Mouse (Mus musculus) heart, embryonic 11.5 days (tissue): ENCODE measurements around the gene Sars. TPM values are rescaled to one million over a fixed set of nuclear protein-coding genes. Genes with fewer than 3 reads are reported as not detected.

Source experiments
- ATAC-seq: fragments of 200-750 bp; cut with Nextera tagmentation; replicated peaks from 2 replicates; pipeline ENCODE4 v1.8.0; 2017; ENCODE audit warnings: moderate library complexity; ENCODE audit not compliant: insufficient number of reproducible peaks, low FRiP score, low TSS enrichment
- H3K27ac ChIP-seq: fragments of 300-500 bp; sonication (generic); 2 replicates; pipeline ENCODE4 v1.5.1; 2014; ENCODE audit warnings: mild to moderate bottlenecking, low read depth, low read length
- H3K27me3 ChIP-seq: fragments of 300-500 bp; sonication (generic); 2 replicates; pipeline ENCODE4 v1.6.1; 2014; ENCODE audit warnings: mild to moderate bottlenecking, low read length, mixed read lengths; ENCODE audit not compliant: control insufficient read depth, insufficient read depth
- H3K36me3 ChIP-seq: fragments of 300-500 bp; sonication (generic); 2 replicates; pipeline ENCODE4 v1.6.1; 2014; ENCODE audit warnings: mild to moderate bottlenecking, low read length, moderate library complexity, mixed read lengths; ENCODE audit not compliant: control insufficient read depth, insufficient read depth
- H3K4me1 ChIP-seq: fragments of 300-500 bp; sonication (generic); 2 replicates; pipeline ENCODE4 v1.6.1; 2014; ENCODE audit warnings: low read length; ENCODE audit not compliant: control insufficient read depth, insufficient read depth
- H3K4me2 ChIP-seq: fragments of 300-500 bp; sonication (generic); 2 replicates; pipeline ENCODE4 v1.6.1; 2014; ENCODE audit warnings: mild to moderate bottlenecking, moderate library complexity
- H3K4me3 ChIP-seq: fragments of 300-500 bp; sonication (generic); 2 replicates; pipeline ENCODE4 v1.5.1; 2014; ENCODE audit warnings: low read depth, low read length
- H3K9ac ChIP-seq: fragments of 300-500 bp; sonication (generic); 2 replicates; pipeline ENCODE4 v1.6.1; 2014; ENCODE audit warnings: mild to moderate bottlenecking, low read depth, low read length, moderate library complexity
- H3K9me3 ChIP-seq: fragments of 300-500 bp; sonication (generic); replicated peaks from 2 replicates; pipeline ENCODE4 v1.6.1; 2016; ENCODE audit warnings: low read length; ENCODE audit not compliant: control insufficient read depth
- WGBS: fragments of 180-500 bp; shearing (Covaris S2); extraction: QIAGEN DNeasy Blood & Tissue Kit; methylation state at CpG from one replicate; pipeline ENCODE4 v1.1.7; 2014; ENCODE audit not compliant: insufficient replicate concordance; 5-methylcytosine and 5-hydroxymethylcytosine counted together
- polyA plus RNA-seq: library from polyadenylated mRNA; unstranded; fragments of >200 nt; fragmentation: Nextera tagmentation; extraction: Ambion mirVana; gene quantifications from 2 replicates; pipeline ENCODE4 v1.2.1, GENCODE M21; 2014

Gene Sars
- polyA plus RNA-seq, 1 experiment from 2014 or later: 103 TPM

- Histone ChIP-seq H3K4me2 (peak overlapping the region; percentile 5), H3K27ac (no peak overlapping the region), H3K9ac (0 out of 2 replicates have a peak overlapping the region, but pooled peaks have one; percentile 34)
These were observed 52.7 kb downstream of the Sars start for GRCm38 (mm10) chr3:108392299-108392698.

GRCm38 (mm10) chr3:108389111-108389545 lies 55.9 kb downstream of the Sars start:
- peaks cover 24% of the 10 kb centered on the region for H3K4me1 ChIP-seq
- H3K27ac ChIP-seq: peak overlapping the region; percentile 50; the same call in 1 of the 2 replicates
- ATAC-seq: peak; percentile 43; the same call in 1 of the 2 replicates
- peak overlapping the region; percentile 49 for H3K4me2 ChIP-seq
- no peaks in the 10 kb centered on the region for H3K9me3 ChIP-seq
- peaks cover 3% of the 10 kb centered on the region; the same call in 1 of the 2 replicates for H3K36me3 ChIP-seq
- WGBS: 0% methylated on average over 5 of the region's 5 CpGs
- peaks cover 7% of the 10 kb centered on the region; the same call in 1 of the 2 replicates for H3K27me3 ChIP-seq
- H3K9ac ChIP-seq: peak overlapping the region; percentile 43; the same call in 1 of the 2 replicates
- H3K4me3 ChIP-seq: no peak overlapping the region

More at GRCm38 (mm10) chr3:108392299-108392698, 52.7 kb downstream of the Sars start:
- no peak overlapping the region for H3K4me3 ChIP-seq
- 9% methylated on average over 10 of the region's 10 CpGs for WGBS
- no peaks in the 10 kb centered on the region for H3K9me3 ChIP-seq
- peaks cover 7% of the 10 kb centered on the region; the same call in 1 of the 2 replicates for H3K27me3 ChIP-seq
- H3K4me1 ChIP-seq: peaks cover 12% of the 10 kb centered on the region
- H3K36me3 ChIP-seq: no peaks in the 10 kb centered on the region
- ATAC-seq: no peak

GRCm38 (mm10) chr3:108386186-108386585 lies 58.8 kb downstream of the Sars start:
- WGBS: 89% methylated on average over 10 of the region's 10 CpGs
- Histone ChIP-seq H3K9ac (no peak overlapping the region), H3K27me3 (no peaks in the 10 kb centered on the region), H3K4me3 (no peak overlapping the region), H3K4me2 (no peak overlapping the region), H3K27ac (no peak overlapping the region), H3K9me3 (no peaks in the 10 kb centered on the region), H3K4me1 (peaks cover 33% of the 10 kb centered on the region), H3K36me3 (peaks cover 3% of the 10 kb centered on the region; the same call in 1 of the 2 replicates)
- ATAC-seq: no peak

GRCm38 (mm10) chr3:108384425-108384824 lies 60.6 kb downstream of the Sars start:
- peak overlapping the region; percentile 66 for H3K9ac ChIP-seq
- ATAC-seq: no peak

GRCm38 (mm10) chr3:108383485-108384354 lies 61.3 kb downstream of the Sars start, which contains the start of gene Psrc1:
Gene Psrc1 (plus strand): TSS chr3:108383839.
- peak; percentile 80 for ATAC-seq
- Histone ChIP-seq H3K36me3 (peaks cover 3% of the 10 kb centered on the region; the same call in 1 of the 2 replicates), H3K9ac (peak within 1 kb of the TSS; percentile 66), H3K4me1 (peaks cover 35% of the 10 kb centered on the region), H3K27ac (peak within 1 kb of the TSS; percentile 46), H3K4me3 (peak within 1 kb of the TSS; percentile 62), H3K9me3 (no peaks in the 10 kb centered on the region), H3K27me3 (no peaks in the 10 kb centered on the region), H3K4me2 (peak within 1 kb of the TSS; percentile 80)
- WGBS: 1% methylated on average over 44 of the region's 44 CpGs

More at GRCm38 (mm10) chr3:108384425-108384824, 60.6 kb downstream of the Sars start:
- Histone ChIP-seq H3K9me3 (no peaks in the 10 kb centered on the region), H3K36me3 (peaks cover 3% of the 10 kb centered on the region; the same call in 1 of the 2 replicates), H3K27me3 (no peaks in the 10 kb centered on the region), H3K27ac (no peak overlapping the region), H3K4me1 (peaks cover 34% of the 10 kb centered on the region), H3K4me2 (peak overlapping the region; percentile 80), H3K4me3 (peak overlapping the region; percentile 62)
- 44% methylated on average over 2 of the region's 2 CpGs for WGBS

- Histone ChIP-seq H3K4me2 (peak overlapping the region; percentile 80), H3K4me3 (0 out of 2 replicates have a peak overlapping the region, but pooled peaks have one; percentile 3), H3K4me1 (peaks cover 35% of the 10 kb centered on the region), H3K27ac (peak overlapping the region; percentile 46), H3K9me3 (no peaks in the 10 kb centered on the region), H3K27me3 (no peaks in the 10 kb centered on the region), H3K36me3 (peaks cover 3% of the 10 kb centered on the region; the same call in 1 of the 2 replicates), H3K9ac (peak overlapping the region; percentile 49)
- no peak for ATAC-seq
- 44% methylated on average over 14 of the region's 14 CpGs for WGBS
These were observed 62.8 kb downstream of the Sars start for GRCm38 (mm10) chr3:108381945-108382875.

GRCm38 (mm10) chr3:108380695-108381094 lies 64.3 kb downstream of the Sars start:
- Histone ChIP-seq H3K27me3 (no peaks in the 10 kb centered on the region), H3K27ac (no peak overlapping the region), H3K4me3 (no peak overlapping the region), H3K9me3 (no peaks in the 10 kb centered on the region), H3K4me1 (peaks cover 35% of the 10 kb centered on the region), H3K4me2 (no peak overlapping the region), H3K36me3 (no peaks in the 10 kb centered on the region), H3K9ac (no peak overlapping the region)
- no peak for ATAC-seq
- 77% methylated on average over 6 of the region's 6 CpGs for WGBS
